Mouse (Mus musculus) CH12.LX (cell line): ENCODE measurements around the gene Mad1l1.

ENCODE experiments used
- CTCF ChIP-seq, 2 experiments: IDR thresholded peaks in 1 of 2; conservative IDR thresholded peaks in 1 of 2; 2 replicates each; pipeline ENCODE4 v1.5.1; 2011 to 2012; ENCODE audit warnings: low read depth in 2 of 2, low read length in 2 of 2, improper control_type of control experiment in 1 of 2, inconsistent platforms in 1 of 2, mild to moderate bottlenecking in 1 of 2, moderate library complexity in 1 of 2
- GABPA ChIP-seq: IDR thresholded peaks from 2 replicates; pipeline ENCODE4 v1.6.1; 2012; ENCODE audit warnings: low read depth, low read length, improper control_type of control experiment, inconsistent platforms; ENCODE audit not compliant: insufficient replicate concordance
- MAX ChIP-seq: IDR thresholded peaks from 2 replicates; pipeline ENCODE4 v1.6.1; 2011; ENCODE audit warnings: low read length, improper control_type of control experiment
- MEF2A ChIP-seq: IDR thresholded peaks from 2 replicates; pipeline ENCODE4 v1.6.1; 2014; ENCODE audit warnings: low read depth, mild to moderate bottlenecking, inconsistent platforms, low read length, improper control_type of control experiment, borderline replicate concordance
- NELFE ChIP-seq: IDR thresholded peaks from 2 replicates; pipeline ENCODE4 v1.6.1; 2011; ENCODE audit warnings: low read depth, low read length, improper control_type of control experiment
- NRF1 ChIP-seq: IDR thresholded peaks from 2 replicates; pipeline ENCODE4 v1.6.1; 2014; ENCODE audit warnings: low read depth, mild to moderate bottlenecking, inconsistent platforms, low read length, improper control_type of control experiment, moderate library complexity
- POLR2A ChIP-seq: IDR thresholded peaks from 2 replicates; pipeline ENCODE4 v1.6.1; 2011; ENCODE audit warnings: low read depth, mild to moderate bottlenecking, improper control_type of control experiment, low read length
- RAD21 ChIP-seq: IDR thresholded peaks from 2 replicates; pipeline ENCODE4 v1.6.1; 2011; ENCODE audit warnings: low read depth, mild to moderate bottlenecking, low read length, improper control_type of control experiment, moderate library complexity
- RCOR1 ChIP-seq: conservative IDR thresholded peaks from 2 replicates; pipeline ENCODE4 v1.6.1; 2012; ENCODE audit warnings: low read depth, mild to moderate bottlenecking, inconsistent platforms, low read length, improper control_type of control experiment
- UBTF ChIP-seq: IDR thresholded peaks from 2 replicates; pipeline ENCODE4 v1.6.1; 2012; ENCODE audit warnings: low read depth, mild to moderate bottlenecking, inconsistent platforms, low read length, improper control_type of control experiment, moderate library complexity
- ZNF384 ChIP-seq: IDR thresholded peaks from 2 replicates; pipeline ENCODE4 v1.6.1; 2012; ENCODE audit warnings: low read depth, low read length, improper control_type of control experiment, inconsistent platforms

GRCm38 (mm10) chr5:140238880-140239279, 82.5 kb downstream of the Mad1l1 start:
- TF ChIP-seq GABPA (no peak), CTCF (conservative IDR thresholded peaks at IDR 0.05 in 1 of 2, IDR thresholded peaks at IDR 0.05 in 1 of 2; ENCODE audit: low read depth in 2 of 2, low read length in 2 of 2) (no peak), MEF2A (no peak), UBTF (no peak), POLR2A (no peak), NELFE (no peak), NRF1 (no peak), RAD21 (no peak), MAX (no peak), ZNF384 (no peak), RCOR1 (no peak)
